Mouse (Mus musculus): ENCODE results near the gene Trp53tg5. TPM values are rescaled to one million over a fixed set of nuclear protein-coding genes. Genes with fewer than 3 reads are reported as not detected.

The Trp53tg5 gene
- polyA plus RNA-seq, 1 experiment: not detected

GRCm38 (mm10) chr2:164436215-164436913 is 37.2 kb downstream of the Trp53tg5 start:
- no peak overlapping the region for H3K4me3 ChIP-seq (ENCODE audit: insufficient read depth, low read length)
- H3K4me1 ChIP-seq (ENCODE audit: control insufficient read depth, insufficient read depth, low read length): peaks cover 26% of the 10 kb centered on the region
- TF ChIP-seq CTCF (IDR thresholded peaks at IDR 0.05; ENCODE audit: borderline replicate concordance, insufficient read depth, low read length): no peak
- TF ChIP-seq POLR2A (IDR thresholded peaks at IDR 0.05; ENCODE audit: low read depth, low read length): no peak
- peak overlapping the region; percentile 36 for H3K27ac ChIP-seq (ENCODE audit: insufficient read depth, low read length)

GRCm38 (mm10) chr2:164435216-164436090 is 38.1 kb downstream of the Trp53tg5 start:
- TF ChIP-seq CTCF (IDR thresholded peaks at IDR 0.05; ENCODE audit: borderline replicate concordance, insufficient read depth, low read length) (no peak), POLR2A (IDR thresholded peaks at IDR 0.05; ENCODE audit: low read depth, low read length) (no peak)
- Histone ChIP-seq H3K4me3 (ENCODE audit: insufficient read depth, low read length) (no peak overlapping the region), H3K4me1 (ENCODE audit: control insufficient read depth, insufficient read depth, low read length) (peaks cover 29% of the 10 kb centered on the region), H3K27ac (ENCODE audit: insufficient read depth, low read length) (peak overlapping the region; percentile 36; the same call in 1 of the 2 replicates)

- TF ChIP-seq POLR2A (IDR thresholded peaks at IDR 0.05; ENCODE audit: low read depth, low read length): no peak
- TF ChIP-seq CTCF (IDR thresholded peaks at IDR 0.05; ENCODE audit: borderline replicate concordance, insufficient read depth, low read length): no peak
- Histone ChIP-seq H3K27ac (ENCODE audit: insufficient read depth, low read length) (no peak overlapping the region; the same call in 1 of the 2 replicates), H3K4me3 (ENCODE audit: insufficient read depth, low read length) (no peak overlapping the region), H3K4me1 (ENCODE audit: control insufficient read depth, insufficient read depth, low read length) (peaks cover 29% of the 10 kb centered on the region)
Observed at GRCm38 (mm10) chr2:164434681-164435080, 38.8 kb downstream of the Trp53tg5 start.

GRCm38 (mm10) chr2:164433278-164433895 is 40.1 kb downstream of the Trp53tg5 start:
- H3K27ac ChIP-seq (ENCODE audit: insufficient read depth, low read length): peak overlapping the region; percentile 95
- H3K4me3 ChIP-seq (ENCODE audit: insufficient read depth, low read length): no peak overlapping the region
- TF ChIP-seq CTCF (IDR thresholded peaks at IDR 0.05; ENCODE audit: borderline replicate concordance, insufficient read depth, low read length) (no peak), POLR2A (IDR thresholded peaks at IDR 0.05; ENCODE audit: low read depth, low read length) (no peak)
- H3K4me1 ChIP-seq (ENCODE audit: control insufficient read depth, insufficient read depth, low read length): peaks cover 26% of the 10 kb centered on the region

- Histone ChIP-seq H3K4me3 (ENCODE audit: insufficient read depth, low read length) (no peak overlapping the region), H3K27ac (ENCODE audit: insufficient read depth, low read length) (peak overlapping the region; percentile 95), H3K4me1 (ENCODE audit: control insufficient read depth, insufficient read depth, low read length) (peaks cover 21% of the 10 kb centered on the region)
- TF ChIP-seq CTCF (IDR thresholded peaks at IDR 0.05; ENCODE audit: borderline replicate concordance, insufficient read depth, low read length) (no peak), POLR2A (IDR thresholded peaks at IDR 0.05; ENCODE audit: low read depth, low read length) (peak; percentile 48)
Observed at GRCm38 (mm10) chr2:164432541-164433191, 40.9 kb downstream of the Trp53tg5 start.

- Histone ChIP-seq H3K4me3 (ENCODE audit: insufficient read depth, low read length) (no peak overlapping the region), H3K4me1 (ENCODE audit: control insufficient read depth, insufficient read depth, low read length) (peaks cover 18% of the 10 kb centered on the region), H3K27ac (ENCODE audit: insufficient read depth, low read length) (peak overlapping the region; percentile 95)
- no peak for TF ChIP-seq CTCF (IDR thresholded peaks at IDR 0.05; ENCODE audit: borderline replicate concordance, insufficient read depth, low read length)
- TF ChIP-seq POLR2A (IDR thresholded peaks at IDR 0.05; ENCODE audit: low read depth, low read length): peak; percentile 40
Observed at GRCm38 (mm10) chr2:164431676-164432465, 41.7 kb downstream of the Trp53tg5 start.

GRCm38 (mm10) chr2:164430697-164431096 is 42.8 kb downstream of the Trp53tg5 start:
- H3K4me1 ChIP-seq (ENCODE audit: control insufficient read depth, insufficient read depth, low read length): peaks cover 12% of the 10 kb centered on the region
- H3K4me3 ChIP-seq (ENCODE audit: insufficient read depth, low read length): no peak overlapping the region
- no peak overlapping the region for H3K27ac ChIP-seq (ENCODE audit: insufficient read depth, low read length)
- TF ChIP-seq POLR2A (IDR thresholded peaks at IDR 0.05; ENCODE audit: low read depth, low read length): no peak
- no peak for TF ChIP-seq CTCF (IDR thresholded peaks at IDR 0.05; ENCODE audit: borderline replicate concordance, insufficient read depth, low read length)

GRCm38 (mm10) chr2:164429881-164430615 is 43.5 kb downstream of the Trp53tg5 start:
- Histone ChIP-seq H3K27ac (ENCODE audit: insufficient read depth, low read length) (no peak overlapping the region), H3K4me3 (ENCODE audit: insufficient read depth, low read length) (no peak overlapping the region), H3K4me1 (ENCODE audit: control insufficient read depth, insufficient read depth, low read length) (peaks cover 7% of the 10 kb centered on the region)
- TF ChIP-seq CTCF (IDR thresholded peaks at IDR 0.05; ENCODE audit: borderline replicate concordance, insufficient read depth, low read length): no peak
- no peak for TF ChIP-seq POLR2A (IDR thresholded peaks at IDR 0.05; ENCODE audit: low read depth, low read length)

Data from embryonic fibroblast, embryonic 13.5 days (primary cell).